Mouse (Mus musculus): ENCODE measurements around the gene Pdcd2l. TPM values are rescaled to one million over a fixed set of nuclear protein-coding genes. Genes with fewer than 3 reads are reported as not detected.
"Not testable (repeated sequence)": the region's sequence is repeated elsewhere in the genome, so short reads cannot be mapped to it uniquely, and the experiment has no call there.

Gene Pdcd2l
- total RNA-seq, 2 experiments from 2014 or later, result 5.0 to 11.5 TPM

- no peak for ATAC-seq (replicated peaks; ENCODE audit: low FRiP score, poor library complexity, severe bottlenecking)
Measured at GRCm38 (mm10) chr7:34215481-34215880, 19.0 kb upstream of the Pdcd2l start.

GRCm38 (mm10) chr7:34214644-34215043 lies 18.2 kb upstream of the Pdcd2l start:
- ATAC-seq (replicated peaks; ENCODE audit: low FRiP score, poor library complexity, severe bottlenecking), result no peak

- ATAC-seq (replicated peaks; ENCODE audit: low FRiP score, poor library complexity, severe bottlenecking), result no peak
Measured at GRCm38 (mm10) chr7:34213281-34213680, 16.8 kb upstream of the Pdcd2l start.

- ATAC-seq (replicated peaks; ENCODE audit: low FRiP score, poor library complexity, severe bottlenecking), result no peak
Measured at GRCm38 (mm10) chr7:34208027-34208745, 11.7 kb upstream of the Pdcd2l start.

GRCm38 (mm10) chr7:34206331-34206730 lies 9.9 kb upstream of the Pdcd2l start:
- no peak for ATAC-seq (replicated peaks; ENCODE audit: low FRiP score, poor library complexity, severe bottlenecking)

- not testable (repeated sequence) for ATAC-seq (replicated peaks; ENCODE audit: low FRiP score, poor library complexity, severe bottlenecking)
Measured at GRCm38 (mm10) chr7:34202147-34202546, 5.7 kb upstream of the Pdcd2l start.

GRCm38 (mm10) chr7:34200829-34201228 lies 4.4 kb upstream of the Pdcd2l start:
- ATAC-seq (replicated peaks; ENCODE audit: low FRiP score, poor library complexity, severe bottlenecking), result no peak

GRCm38 (mm10) chr7:34198346-34198745 lies 1.9 kb upstream of the Pdcd2l start:
- ATAC-seq (replicated peaks; ENCODE audit: low FRiP score, poor library complexity, severe bottlenecking), result peak; percentile 62; the same call in 1 of the 2 replicates

- ATAC-seq (replicated peaks; ENCODE audit: low FRiP score, poor library complexity, severe bottlenecking), result 0 out of 2 replicates have a peak, but pooled peaks have one; percentile 47
Measured at GRCm38 (mm10) chr7:34195632-34196031, 829 bp downstream of the Pdcd2l start.

- no peak for ATAC-seq (replicated peaks; ENCODE audit: low FRiP score, poor library complexity, severe bottlenecking)
Measured at GRCm38 (mm10) chr7:34192825-34193224, 3.6 kb downstream of the Pdcd2l start.

GRCm38 (mm10) chr7:34189376-34189989 lies 7.0 kb downstream of the Pdcd2l start:
- ATAC-seq (replicated peaks; ENCODE audit: low FRiP score, poor library complexity, severe bottlenecking), result no peak

- no peak for ATAC-seq (replicated peaks; ENCODE audit: low FRiP score, poor library complexity, severe bottlenecking)
Measured at GRCm38 (mm10) chr7:34183794-34184193, 12.7 kb downstream of the Pdcd2l start.

GRCm38 (mm10) chr7:34183356-34183755 lies 13.1 kb downstream of the Pdcd2l start:
- ATAC-seq (replicated peaks; ENCODE audit: low FRiP score, poor library complexity, severe bottlenecking), result no peak

GRCm38 (mm10) chr7:34176241-34176640 lies 20.2 kb downstream of the Pdcd2l start:
- not testable (repeated sequence) for ATAC-seq (replicated peaks; ENCODE audit: low FRiP score, poor library complexity, severe bottlenecking)

- no peak for ATAC-seq (replicated peaks; ENCODE audit: low FRiP score, poor library complexity, severe bottlenecking)
Measured at GRCm38 (mm10) chr7:34172251-34172650, 24.2 kb downstream of the Pdcd2l start.

GRCm38 (mm10) chr7:34169454-34169853 lies 27.0 kb downstream of the Pdcd2l start, which contains the start of gene Uba2:
Gene Uba2 (minus strand): TSS chr7:34169599.
- ATAC-seq (replicated peaks; ENCODE audit: low FRiP score, poor library complexity, severe bottlenecking), result no peak

- ATAC-seq (replicated peaks; ENCODE audit: low FRiP score, poor library complexity, severe bottlenecking), result peak; percentile 99
Measured at GRCm38 (mm10) chr7:34168470-34169251, 27.8 kb downstream of the Pdcd2l start.

GRCm38 (mm10) chr7:34167766-34168469 lies 28.5 kb downstream of the Pdcd2l start:
- peak; percentile 48 for ATAC-seq (replicated peaks; ENCODE audit: low FRiP score, poor library complexity, severe bottlenecking)

- no peak for ATAC-seq (replicated peaks; ENCODE audit: low FRiP score, poor library complexity, severe bottlenecking)
Measured at GRCm38 (mm10) chr7:34166850-34167249, 29.6 kb downstream of the Pdcd2l start.

- no peak for ATAC-seq (replicated peaks; ENCODE audit: low FRiP score, poor library complexity, severe bottlenecking)
Measured at GRCm38 (mm10) chr7:34165999-34166398, 30.5 kb downstream of the Pdcd2l start.

Data from erythroblast, adult 5-6 weeks (primary cell).